Mouse (Mus musculus): ENCODE data around the gene Mink1. TPM values are rescaled to one million over a fixed set of nuclear protein-coding genes. Genes with fewer than 3 reads are reported as not detected.
"Not testable (repeated sequence)": the region's sequence is repeated elsewhere in the genome, so short reads cannot be mapped to it uniquely, and the experiment has no call there.

Mink1 gene
- polyA plus RNA-seq (2015; fragmentation: Nextera tagmentation; extraction: Ambion mirVana) = 12.5 and 13.0 TPM in 2 replicates

DNA sequence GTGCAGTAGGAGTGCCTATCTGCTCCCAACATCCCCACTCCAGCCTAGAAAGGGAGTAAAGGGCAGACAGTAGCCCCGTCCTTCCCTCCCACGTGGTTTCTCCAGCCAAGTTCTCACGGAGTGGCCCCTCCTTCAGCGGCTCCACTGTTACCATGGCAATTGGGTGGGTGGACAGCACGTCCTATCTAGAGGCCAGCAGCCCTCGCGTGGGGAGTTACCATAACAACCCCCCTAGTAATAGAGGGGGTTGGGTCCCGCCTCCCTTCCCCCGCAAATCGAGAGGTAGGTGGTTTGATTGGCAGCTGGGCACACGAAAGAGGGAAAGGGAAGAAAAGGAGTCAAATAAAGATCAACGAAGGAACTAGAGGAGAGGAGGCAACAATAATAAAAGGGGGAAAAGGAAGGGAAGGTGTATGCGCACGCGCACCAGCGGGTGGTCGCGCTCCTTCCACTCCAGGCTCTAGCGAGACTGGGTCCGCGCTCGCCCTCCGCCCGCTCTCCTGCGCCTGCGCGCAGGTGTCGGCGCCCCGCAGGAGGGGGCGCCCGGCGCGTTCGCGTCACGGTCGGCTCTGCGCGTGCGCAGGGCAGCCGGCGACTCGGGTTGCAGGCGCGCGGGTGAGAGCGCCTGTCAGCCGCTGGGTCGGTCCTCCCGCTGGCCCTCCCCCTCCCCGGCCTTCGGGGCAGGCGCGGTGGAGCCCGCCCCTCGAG, at the start of gene Mink1:
Gene Mink1, plus strand, starts transcription at position 595 of the 708 bp plus-strand sequence.
- Histone ChIP-seq H3K4me1 (ENCODE audit: control insufficient read depth, insufficient read depth, low read length) (peaks cover 22% of the 10 kb centered on the region), H3K9me3 (replicated peaks; ENCODE audit: control insufficient read depth, low read length) (no peaks in the 10 kb centered on the region), H3K9ac (ENCODE audit: low read length) (peak within 1 kb of the TSS; percentile 84), H3K4me3 (replicated peaks; ENCODE audit: low read length) (peak within 1 kb of the TSS; percentile 89), H3K27me3 (ENCODE audit: control insufficient read depth, insufficient read depth, low read length) (no peaks in the 10 kb centered on the region), H3K27ac (ENCODE audit: low read length) (peak within 1 kb of the TSS; percentile 90), H3K36me3 (ENCODE audit: control insufficient read depth, insufficient read depth, low read length) (no peaks in the 10 kb centered on the region), H3K4me2 (ENCODE audit: low read depth, low read length) (peak within 1 kb of the TSS; percentile 91)
- under 1% methylated on average over 46 of the region's 57 CpGs for WGBS
- ATAC-seq (ENCODE audit: insufficient read depth, low FRiP score) = peak; percentile 91

DNA sequence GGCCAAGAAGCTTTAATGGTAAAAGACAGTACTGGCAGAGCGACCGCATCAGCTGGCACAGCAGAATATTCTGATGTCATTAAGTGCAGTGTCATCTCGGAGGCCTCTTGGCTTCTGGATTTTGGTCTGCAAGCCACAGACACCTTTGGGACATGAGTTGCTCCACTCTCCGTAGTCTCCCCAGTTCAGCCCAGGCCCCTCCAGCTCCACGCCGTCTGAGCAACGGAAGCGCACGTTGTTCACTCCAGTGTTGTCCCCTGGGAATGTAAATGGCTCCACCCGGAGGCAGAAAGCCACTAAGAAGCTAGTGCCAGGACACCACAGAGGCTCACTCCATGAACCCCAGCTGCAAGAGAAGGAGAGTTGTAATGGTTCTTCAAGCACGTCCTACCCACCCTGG, 49.2 kb upstream of the Mink1 start:
- H3K4me1 ChIP-seq (ENCODE audit: control insufficient read depth, insufficient read depth, low read length) = peaks cover 4% of the 10 kb centered on the region; the same call in 1 of the 2 replicates
- 61% methylated on average over 11 of the region's 11 CpGs for WGBS
- no peaks in the 10 kb centered on the region for H3K27me3 ChIP-seq (ENCODE audit: control insufficient read depth, insufficient read depth, low read length)
- H3K27ac ChIP-seq (ENCODE audit: low read length) = no peak overlapping the region
- no peaks in the 10 kb centered on the region for H3K36me3 ChIP-seq (ENCODE audit: control insufficient read depth, insufficient read depth, low read length)
- no peaks in the 10 kb centered on the region for H3K9me3 ChIP-seq (replicated peaks; ENCODE audit: control insufficient read depth, low read length)
- no peak overlapping the region for H3K4me3 ChIP-seq (replicated peaks; ENCODE audit: low read length)
- H3K4me2 ChIP-seq (ENCODE audit: low read depth, low read length) = no peak overlapping the region
- H3K9ac ChIP-seq (ENCODE audit: low read length) = no peak overlapping the region
- no peak for ATAC-seq (ENCODE audit: insufficient read depth, low FRiP score)

- Histone ChIP-seq H3K4me3 (replicated peaks; ENCODE audit: low read length) (no peak within 1 kb of the TSS), H3K9ac (ENCODE audit: low read length) (no peak within 1 kb of the TSS), H3K4me1 (ENCODE audit: control insufficient read depth, insufficient read depth, low read length) (peaks cover 4% of the 10 kb centered on the region; the same call in 1 of the 2 replicates), H3K9me3 (replicated peaks; ENCODE audit: control insufficient read depth, low read length) (no peaks in the 10 kb centered on the region), H3K27me3 (ENCODE audit: control insufficient read depth, insufficient read depth, low read length) (no peaks in the 10 kb centered on the region), H3K27ac (ENCODE audit: low read length) (no peak within 1 kb of the TSS), H3K4me2 (ENCODE audit: low read depth, low read length) (no peak within 1 kb of the TSS), H3K36me3 (ENCODE audit: control insufficient read depth, insufficient read depth, low read length) (no peaks in the 10 kb centered on the region)
- ATAC-seq (ENCODE audit: insufficient read depth, low FRiP score) = no peak
- 84% methylated on average over 7 of the region's 7 CpGs for WGBS
These were observed 48.4 kb upstream of the Mink1 start, which contains the start of gene Vmo1 for GRCm38 (mm10) chr11:70514288-70514687. Gene Vmo1 (minus strand): TSS chr11:70514616.

GRCm38 (mm10) chr11:70516352-70516751, 46.3 kb upstream of the Mink1 start:
- WGBS = 25% methylated on average over 2 of the region's 2 CpGs
- no peak for ATAC-seq (ENCODE audit: insufficient read depth, low FRiP score)

GRCm38 (mm10) chr11:70518436-70518835, 44.2 kb upstream of the Mink1 start:
- Histone ChIP-seq H3K4me2 (ENCODE audit: low read depth, low read length) (no peak overlapping the region), H3K27me3 (ENCODE audit: control insufficient read depth, insufficient read depth, low read length) (no peaks in the 10 kb centered on the region), H3K27ac (ENCODE audit: low read length) (no peak overlapping the region), H3K4me1 (ENCODE audit: control insufficient read depth, insufficient read depth, low read length) (no peaks in the 10 kb centered on the region), H3K36me3 (ENCODE audit: control insufficient read depth, insufficient read depth, low read length) (no peaks in the 10 kb centered on the region), H3K4me3 (replicated peaks; ENCODE audit: low read length) (no peak overlapping the region), H3K9ac (ENCODE audit: low read length) (no peak overlapping the region), H3K9me3 (replicated peaks; ENCODE audit: control insufficient read depth, low read length) (no peaks in the 10 kb centered on the region)
- 67% methylated on average over 1 of the region's 1 CpGs for WGBS
- no peak for ATAC-seq (ENCODE audit: insufficient read depth, low FRiP score)

More at GRCm38 (mm10) chr11:70516352-70516751, 46.3 kb upstream of the Mink1 start:
- Histone ChIP-seq H3K36me3 (ENCODE audit: control insufficient read depth, insufficient read depth, low read length) (no peaks in the 10 kb centered on the region), H3K9me3 (replicated peaks; ENCODE audit: control insufficient read depth, low read length) (no peaks in the 10 kb centered on the region), H3K4me1 (ENCODE audit: control insufficient read depth, insufficient read depth, low read length) (no peaks in the 10 kb centered on the region), H3K27ac (ENCODE audit: low read length) (no peak overlapping the region), H3K4me3 (replicated peaks; ENCODE audit: low read length) (no peak overlapping the region), H3K9ac (ENCODE audit: low read length) (no peak overlapping the region), H3K27me3 (ENCODE audit: control insufficient read depth, insufficient read depth, low read length) (no peaks in the 10 kb centered on the region), H3K4me2 (ENCODE audit: low read depth, low read length) (no peak overlapping the region)

GRCm38 (mm10) chr11:70518923-70519322, 43.8 kb upstream of the Mink1 start, which contains the start of gene Gltpd2:
Gene Gltpd2 (plus strand): TSS chr11:70519196.
- H3K27me3 ChIP-seq (ENCODE audit: control insufficient read depth, insufficient read depth, low read length) = no peaks in the 10 kb centered on the region
- peak within 1 kb of the TSS; percentile 63 for H3K4me2 ChIP-seq (ENCODE audit: low read depth, low read length)
- H3K36me3 ChIP-seq (ENCODE audit: control insufficient read depth, insufficient read depth, low read length) = no peaks in the 10 kb centered on the region
- no peak for ATAC-seq (ENCODE audit: insufficient read depth, low FRiP score)
- H3K9ac ChIP-seq (ENCODE audit: low read length) = peak within 1 kb of the TSS; percentile 76
- peak within 1 kb of the TSS; percentile 83; the same call in 1 of the 2 replicates for H3K27ac ChIP-seq (ENCODE audit: low read length)
- peak within 1 kb of the TSS; percentile 47 for H3K4me3 ChIP-seq (replicated peaks; ENCODE audit: low read length)
- no peaks in the 10 kb centered on the region for H3K4me1 ChIP-seq (ENCODE audit: control insufficient read depth, insufficient read depth, low read length)
- 77% methylated on average over 10 of the region's 10 CpGs for WGBS
- H3K9me3 ChIP-seq (replicated peaks; ENCODE audit: control insufficient read depth, low read length) = no peaks in the 10 kb centered on the region

- peak overlapping the region; percentile 76 for H3K9ac ChIP-seq (ENCODE audit: low read length)
- ATAC-seq (ENCODE audit: insufficient read depth, low FRiP score) = 0 out of 2 replicates have a peak, but pooled peaks have one; percentile 30
- H3K4me1 ChIP-seq (ENCODE audit: control insufficient read depth, insufficient read depth, low read length) = no peaks in the 10 kb centered on the region
- H3K36me3 ChIP-seq (ENCODE audit: control insufficient read depth, insufficient read depth, low read length) = no peaks in the 10 kb centered on the region
- H3K27ac ChIP-seq (ENCODE audit: low read length) = peak overlapping the region; percentile 83
- WGBS = 14% methylated on average over 41 of the region's 41 CpGs
- peak overlapping the region; percentile 63 for H3K4me2 ChIP-seq (ENCODE audit: low read depth, low read length)
- H3K9me3 ChIP-seq (replicated peaks; ENCODE audit: control insufficient read depth, low read length) = no peaks in the 10 kb centered on the region
- H3K27me3 ChIP-seq (ENCODE audit: control insufficient read depth, insufficient read depth, low read length) = no peaks in the 10 kb centered on the region
- peak overlapping the region; percentile 47 for H3K4me3 ChIP-seq (replicated peaks; ENCODE audit: low read length)
These were observed 42.4 kb upstream of the Mink1 start for GRCm38 (mm10) chr11:70520178-70520769.

- H3K4me3 ChIP-seq (replicated peaks; ENCODE audit: low read length); H3K27me3 ChIP-seq (ENCODE audit: control insufficient read depth, insufficient read depth, low read length); H3K27ac ChIP-seq (ENCODE audit: low read length); H3K9ac ChIP-seq (ENCODE audit: low read length); H3K9me3 ChIP-seq (replicated peaks; ENCODE audit: control insufficient read depth, low read length); H3K4me1 ChIP-seq (ENCODE audit: control insufficient read depth, insufficient read depth, low read length); H3K4me2 ChIP-seq (ENCODE audit: low read depth, low read length); ATAC-seq (ENCODE audit: insufficient read depth, low FRiP score): not testable (repeated sequence)
- H3K36me3 ChIP-seq (ENCODE audit: control insufficient read depth, insufficient read depth, low read length) = peaks cover 16% of the 10 kb centered on the region
- 88% methylated on average over 8 of the region's 8 CpGs for WGBS
These were observed 39.2 kb upstream of the Mink1 start for GRCm38 (mm10) chr11:70523306-70523989.

DNA sequence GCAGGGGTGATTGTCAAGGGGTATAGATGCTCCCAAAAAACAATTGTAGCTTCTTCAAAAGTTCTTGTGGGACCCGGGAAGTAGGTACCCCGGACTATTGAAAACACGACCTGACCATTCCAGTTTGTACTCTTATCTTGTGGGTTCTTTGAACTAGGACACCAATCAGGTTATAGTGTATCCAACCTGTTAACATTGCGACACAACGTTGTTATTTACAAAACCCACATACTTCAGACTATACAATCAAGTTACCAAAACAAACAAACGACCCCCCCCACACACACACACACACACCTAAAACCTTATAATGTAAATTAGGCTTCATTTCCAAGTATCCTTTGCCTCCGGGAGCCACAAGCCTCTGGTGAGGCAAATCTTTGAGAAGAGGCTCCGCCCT, 37.9 kb upstream of the Mink1 start:
- no peaks in the 10 kb centered on the region for H3K27me3 ChIP-seq (ENCODE audit: control insufficient read depth, insufficient read depth, low read length)
- H3K36me3 ChIP-seq (ENCODE audit: control insufficient read depth, insufficient read depth, low read length) = peaks cover 16% of the 10 kb centered on the region
- ATAC-seq (ENCODE audit: insufficient read depth, low FRiP score) = peak; percentile 23; the same call in 1 of the 2 replicates
- H3K4me2 ChIP-seq (ENCODE audit: low read depth, low read length) = peak overlapping the region; percentile 62
- no peak overlapping the region for H3K27ac ChIP-seq (ENCODE audit: low read length)
- H3K9ac ChIP-seq (ENCODE audit: low read length) = peak overlapping the region; percentile 48
- 5% methylated on average over 8 of the region's 8 CpGs for WGBS
- no peaks in the 10 kb centered on the region for H3K9me3 ChIP-seq (replicated peaks; ENCODE audit: control insufficient read depth, low read length)
- H3K4me1 ChIP-seq (ENCODE audit: control insufficient read depth, insufficient read depth, low read length) = peaks cover 9% of the 10 kb centered on the region
- H3K4me3 ChIP-seq (replicated peaks; ENCODE audit: low read length) = peak overlapping the region; percentile 76
